Mouse (Mus musculus) heart, postnatal 14 days (tissue): ENCODE measurements around the gene Fam187a. TPM values are rescaled to one million over a fixed set of nuclear protein-coding genes. Genes with fewer than 3 reads are reported as not detected.

ENCODE experiments used
- DNase-seq, 2 experiments: peaks; one replicate each; pipeline ENCODE4 v3.0.0; 2021 to 2022
- intact Hi-C: fragments of 180-260 bp; cut with DNase I; formaldehyde crosslinking; loops from one replicate; pipeline ENCODE4 v1.15.1; 2025
- long read RNA-seq, 2 experiments: library from polyadenylated mRNA; stranded (forward); transcript quantifications; one replicate each; pipeline ENCODE4 v2.0.0; 2021
- total RNA-seq, 2 experiments: library from RNA; stranded (reverse); gene quantifications; 2 replicates each; pipeline ENCODE4 v1.2.3; 2021

Fam187a gene
- total RNA-seq, result not detected
- long read RNA-seq, experiment 1, result 0 reads
- long read RNA-seq, experiment 2, result 0 reads

DNA sequence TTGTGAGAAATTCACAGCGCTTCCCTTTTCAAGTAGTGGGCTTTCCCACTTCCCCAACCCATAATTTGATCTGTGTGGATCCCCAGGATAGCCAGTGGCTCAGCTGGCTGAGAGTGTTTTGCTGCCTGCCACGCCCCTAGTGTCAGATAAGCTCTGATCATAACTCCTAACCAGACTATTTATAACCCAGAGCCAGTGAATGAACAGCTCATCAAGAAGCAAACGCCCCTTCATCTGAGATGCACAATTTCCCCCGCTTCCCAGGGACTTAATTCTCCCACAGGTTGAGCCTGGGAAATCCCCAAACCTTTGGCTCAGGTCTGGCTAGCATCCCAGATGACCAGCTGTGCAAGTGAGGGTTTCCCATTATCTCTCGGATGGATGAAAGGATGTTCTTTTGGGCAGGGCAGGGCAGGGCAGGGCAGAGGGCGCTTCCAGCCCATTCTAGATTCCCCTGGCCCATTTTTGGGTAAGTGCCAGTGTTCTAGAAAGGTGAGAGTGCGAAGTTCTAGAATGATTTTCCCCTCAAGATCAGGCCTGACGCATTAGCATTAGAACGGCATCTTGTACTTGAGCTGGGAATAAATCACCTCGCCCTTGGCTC is at the start of gene Fam187a:
Gene Fam187a (plus strand): TSS at position 554 of the 604 bp plus-strand sequence.
- intact Hi-C loops, result no loop called here
- DNase-seq, result no peak

DNA sequence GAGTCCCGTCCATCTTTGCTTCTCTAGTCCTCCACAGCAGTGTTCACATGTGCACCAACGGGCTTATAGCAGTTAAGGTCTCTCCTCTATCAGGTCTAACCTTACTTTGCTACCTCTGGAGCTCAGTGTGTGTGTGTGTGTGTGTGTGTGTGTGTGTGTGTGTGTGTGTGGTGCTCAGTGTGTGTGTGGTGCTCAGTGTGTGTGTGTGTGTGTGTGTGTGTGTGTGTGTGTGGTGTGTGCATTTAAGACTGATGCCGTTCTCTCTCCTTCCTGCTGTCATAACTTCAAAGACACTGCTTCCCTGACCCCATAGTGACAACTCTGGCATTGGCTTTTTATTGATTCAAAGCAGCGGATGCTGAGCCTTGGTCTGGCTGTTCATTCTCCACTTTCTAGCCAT is 49.4 kb upstream of the Fam187a start, which contains the start of gene Higd1b:
Gene Higd1b (plus strand): TSS at position 301 of the 400 bp plus-strand sequence.
- intact Hi-C loops, result no loop called here
- DNase-seq, result no peak

DNA sequence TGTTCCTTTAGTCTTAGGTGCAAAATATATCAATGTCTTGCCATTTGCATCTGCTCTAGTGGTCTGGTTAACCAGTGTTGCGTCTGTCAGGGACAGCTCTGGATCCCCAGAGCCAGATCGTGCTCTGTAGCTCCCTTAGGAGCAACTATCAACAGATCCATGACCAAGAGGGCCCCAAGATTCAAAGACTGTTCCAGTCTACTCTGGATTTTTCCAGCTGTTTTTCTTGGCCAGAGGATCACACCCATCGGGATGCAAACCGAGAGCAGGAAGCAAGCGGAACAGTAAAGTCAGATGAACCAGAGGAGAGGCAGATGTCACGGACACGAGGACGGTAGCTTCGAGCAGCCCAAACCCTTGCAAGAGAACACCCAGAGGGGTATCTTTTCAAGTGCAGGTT is 48.8 kb upstream of the Fam187a start:
- intact Hi-C loops, result no loop called here
- no peak for DNase-seq

DNA sequence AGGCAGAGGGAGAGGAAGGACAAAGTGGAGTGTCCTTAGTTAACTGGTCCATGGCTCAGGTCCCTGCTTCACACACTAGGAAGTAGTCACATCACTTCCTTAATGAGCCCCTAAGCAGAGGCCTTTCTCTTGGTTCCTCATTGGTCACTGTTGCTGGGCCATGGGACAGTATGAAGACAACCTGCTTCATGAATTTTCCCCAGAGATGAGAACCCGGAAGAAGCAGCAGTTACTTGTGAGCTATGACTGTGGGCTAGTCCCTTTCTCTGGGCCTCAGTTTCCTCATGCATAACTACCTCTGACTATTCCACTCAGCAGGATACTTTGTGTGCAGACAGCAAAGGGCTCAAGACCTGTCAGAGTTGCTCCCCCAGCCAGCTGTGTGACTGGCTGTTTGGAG is 47.6 kb upstream of the Fam187a start:
- intact Hi-C loops, result no loop called here
- DNase-seq, result no peak

DNA sequence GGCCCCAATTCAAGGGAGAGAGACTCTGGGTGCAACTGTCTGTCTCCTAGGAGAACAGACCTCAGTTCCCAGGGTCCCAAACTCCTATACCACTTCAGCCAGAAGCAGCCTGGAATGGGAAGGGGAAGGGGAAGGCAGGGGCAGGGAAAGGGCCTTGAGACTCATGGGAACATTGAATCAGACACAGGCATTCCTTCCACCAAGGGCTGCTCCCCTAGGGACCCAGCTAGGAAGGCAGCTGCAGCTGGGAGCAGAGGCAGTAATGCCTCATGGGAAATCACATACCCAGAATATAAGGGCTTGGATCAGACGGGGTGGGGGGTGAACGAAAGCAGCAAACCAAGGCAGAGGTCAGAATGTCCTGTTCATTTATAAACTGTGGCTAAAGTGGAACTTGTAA is 46.8 kb upstream of the Fam187a start:
- peak; percentile 38 to 40 for DNase-seq
- intact Hi-C loops, result no loop called here

DNA sequence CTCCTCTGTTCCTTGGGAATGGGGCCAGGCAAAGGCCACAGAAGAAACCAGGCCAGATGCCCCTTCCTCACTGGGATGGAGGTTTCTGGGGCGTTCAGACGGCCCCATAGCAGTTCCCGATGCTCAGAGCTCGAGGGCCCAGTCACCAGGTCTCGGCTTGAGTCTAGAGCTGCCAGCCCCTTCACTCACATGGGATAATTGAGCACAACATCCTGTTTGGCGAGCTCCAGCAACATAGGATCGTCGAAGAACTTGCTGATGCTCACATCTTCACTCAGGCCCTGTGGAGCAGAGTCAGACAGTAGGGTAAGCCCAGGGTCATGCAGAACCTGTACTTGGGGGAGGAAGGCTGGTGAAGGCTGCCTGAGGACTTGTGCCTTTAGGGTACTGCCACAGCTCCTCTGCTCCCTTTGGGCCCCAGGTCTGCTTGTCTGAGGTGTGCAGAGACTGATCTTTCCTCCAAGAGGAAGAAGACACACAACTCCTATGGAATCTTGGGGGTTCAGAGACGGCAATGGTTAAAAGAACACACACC is 46.3 kb upstream of the Fam187a start:
- no peak for DNase-seq
- intact Hi-C loops, result no loop called here

DNA sequence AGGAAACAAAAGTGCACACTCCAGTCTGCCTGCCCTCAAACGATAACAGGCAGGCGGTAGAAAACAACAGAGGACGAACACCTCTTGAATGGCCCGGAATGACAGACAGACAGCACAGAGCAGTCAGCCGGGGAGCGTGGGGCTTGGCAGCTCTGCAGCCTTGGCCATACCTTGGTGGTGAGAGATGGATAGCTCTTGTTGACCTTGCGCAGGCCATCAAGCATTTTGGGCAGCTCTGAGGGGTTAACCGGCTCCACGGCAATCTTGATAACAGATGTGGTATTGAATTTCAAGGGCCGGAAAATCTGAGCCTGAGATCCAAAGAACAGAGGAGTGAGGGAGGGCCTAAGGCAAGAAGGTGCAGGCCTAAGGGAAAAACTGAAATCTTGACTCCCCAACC is 39.0 kb upstream of the Fam187a start:
- intact Hi-C loops, result no loop called here
- no peak for DNase-seq

DNA sequence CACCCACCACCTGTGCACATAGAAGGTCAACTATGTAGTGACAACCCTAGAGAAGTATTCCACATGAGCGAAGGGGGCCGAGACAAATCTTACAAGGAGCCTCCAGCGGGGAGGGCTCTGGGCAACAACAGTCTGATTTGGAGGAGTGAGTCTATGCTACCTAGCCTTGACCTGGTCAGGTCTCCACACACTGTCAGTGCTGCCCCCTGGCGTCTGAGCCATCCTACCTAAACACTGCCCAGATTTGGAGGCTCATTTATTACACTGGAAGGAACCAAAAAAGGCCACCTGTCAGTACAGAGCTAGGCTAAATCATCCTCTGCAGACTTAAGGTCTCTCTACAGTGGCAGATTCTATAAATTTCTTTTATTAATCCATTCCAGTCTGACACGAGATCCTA is 33.1 kb upstream of the Fam187a start:
- peak; percentile 79 to 86 for DNase-seq
- intact Hi-C loops, result loop anchor here (1.0 kb wide), 1 partner anchor 78 kb away; no protein-coding TSS in a partner anchor

DNA sequence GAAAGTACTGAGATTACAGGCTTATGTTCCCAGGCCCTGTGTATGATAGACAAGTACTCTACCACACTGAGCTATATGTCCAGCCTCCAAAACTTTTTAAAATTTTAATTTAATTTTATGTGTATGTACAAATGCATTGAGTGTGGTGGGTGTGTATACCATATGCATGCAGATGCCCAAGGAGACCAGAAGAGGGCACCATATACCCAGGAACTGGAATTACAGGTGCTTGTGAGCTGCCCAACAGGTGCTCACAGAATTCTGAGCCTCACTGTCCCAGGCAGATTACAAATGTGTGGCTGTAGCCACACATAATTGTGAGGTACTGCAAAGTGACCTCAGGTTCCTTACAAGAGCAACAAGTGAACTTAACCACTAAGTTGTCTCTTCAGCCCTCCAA is 31.2 kb upstream of the Fam187a start:
- no peak for DNase-seq
- intact Hi-C loops, result no loop called here

DNA sequence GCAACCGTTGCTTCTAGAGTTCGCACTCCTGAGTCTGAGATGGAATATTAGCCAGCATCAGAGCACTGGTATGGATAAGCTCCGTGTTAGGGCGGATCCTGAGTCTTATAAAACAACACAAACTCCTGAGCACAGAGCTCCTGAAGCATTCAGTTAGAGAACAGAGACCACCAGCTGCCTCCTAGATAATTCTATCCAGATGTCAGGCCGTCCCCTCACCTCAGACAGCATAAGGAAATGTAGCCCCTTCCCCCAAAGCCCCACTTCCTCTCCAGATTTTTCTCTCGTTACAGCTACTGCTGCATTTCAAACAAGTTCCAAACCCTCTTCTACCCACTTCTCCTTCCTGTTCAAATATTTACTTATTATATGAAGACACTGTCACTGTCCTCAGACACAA is 29.0 kb upstream of the Fam187a start:
- intact Hi-C loops, result no loop called here
- DNase-seq, result no peak

DNA sequence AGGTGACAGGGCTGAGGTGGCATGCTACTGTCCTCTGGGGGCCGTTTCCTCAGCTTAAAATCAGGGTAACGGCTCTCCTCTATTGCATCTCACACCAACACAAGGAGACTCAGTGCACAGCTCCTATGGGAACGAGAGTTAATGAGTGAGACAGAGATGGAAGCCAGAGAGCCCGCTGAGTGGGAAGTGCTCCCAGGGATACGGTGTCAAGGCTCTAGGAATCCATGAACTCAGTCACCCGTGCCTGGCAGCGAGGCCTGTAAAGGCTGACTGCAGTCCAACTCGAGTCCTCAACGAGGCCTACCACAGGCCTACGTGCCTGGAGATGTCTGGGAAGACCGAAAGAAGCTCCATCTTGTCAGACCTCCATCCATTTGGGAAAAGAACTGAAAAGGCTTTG is 26.0 kb upstream of the Fam187a start:
- intact Hi-C loops, result no loop called here
- no peak for DNase-seq

DNA sequence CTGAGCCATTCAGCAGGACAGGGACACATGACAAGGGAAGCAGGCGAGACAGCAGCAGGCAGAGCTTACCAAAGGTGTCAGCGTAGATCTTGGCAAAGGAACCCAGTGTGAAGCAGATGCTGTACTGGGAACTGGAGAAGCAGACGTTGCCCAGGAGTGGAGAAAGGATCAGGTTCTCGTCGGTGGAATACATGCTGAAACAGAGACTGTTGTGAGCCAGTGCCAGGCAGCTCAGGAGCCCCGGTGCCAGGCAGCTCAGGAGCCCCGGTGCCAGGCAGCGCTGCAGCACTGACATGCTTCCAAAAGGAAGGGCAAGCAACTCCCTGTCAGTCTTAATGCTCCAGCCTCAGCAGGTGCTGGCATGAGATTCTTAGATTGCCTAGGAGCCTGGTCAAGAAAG is 25.0 kb upstream of the Fam187a start:
- DNase-seq, result no peak
- intact Hi-C loops, result no loop called here

DNA sequence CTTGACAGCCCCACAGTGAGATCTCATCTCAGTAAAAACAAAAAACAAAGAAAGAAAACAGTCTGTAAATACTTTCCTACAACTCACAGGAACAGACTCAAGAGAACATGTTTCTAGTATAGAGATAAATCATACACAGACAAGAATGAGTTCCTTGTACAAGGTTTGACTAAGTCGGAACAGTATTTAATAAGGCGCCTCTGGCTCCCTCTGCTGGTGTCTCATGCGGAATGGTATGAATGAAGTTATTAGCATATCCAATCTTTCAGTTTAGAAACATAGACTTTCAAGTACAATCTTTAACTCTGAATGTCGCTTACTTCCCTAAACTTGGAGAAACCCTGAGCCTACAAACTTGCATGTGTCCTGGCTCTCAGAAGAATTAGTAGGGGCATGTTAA is 20.7 kb upstream of the Fam187a start:
- peak; percentile 71 to 82 for DNase-seq
- intact Hi-C loops, result loop anchor here (1.0 kb wide), 1 partner anchor 90 kb away; no protein-coding TSS in a partner anchor

DNA sequence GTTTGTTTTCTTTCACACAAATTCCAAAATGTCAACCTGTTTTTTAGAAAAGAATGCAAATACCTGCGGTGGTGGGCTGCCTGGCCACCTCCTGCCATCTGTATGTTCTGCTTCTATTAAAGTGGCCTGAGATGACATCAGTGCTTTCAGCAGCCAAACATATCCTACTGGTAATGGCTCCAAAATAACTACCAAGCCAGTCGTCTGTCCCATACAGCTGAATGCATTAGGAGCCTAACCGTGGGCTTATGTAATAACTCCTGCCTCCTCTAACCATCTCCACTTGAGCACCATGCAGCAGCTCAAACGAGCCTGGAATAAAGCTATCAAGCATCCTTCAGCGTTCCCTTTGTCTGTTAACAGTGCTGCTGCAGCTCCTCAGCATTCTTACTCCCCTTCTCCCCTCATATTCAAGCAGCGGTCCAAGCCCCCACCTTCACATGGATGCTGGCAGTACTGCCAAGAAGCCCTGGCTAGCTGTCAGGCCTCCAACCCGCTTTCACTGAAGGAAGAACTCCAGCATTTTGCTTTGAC is 10.1 kb upstream of the Fam187a start:
- no peak for DNase-seq
- intact Hi-C loops, result no loop called here

DNA sequence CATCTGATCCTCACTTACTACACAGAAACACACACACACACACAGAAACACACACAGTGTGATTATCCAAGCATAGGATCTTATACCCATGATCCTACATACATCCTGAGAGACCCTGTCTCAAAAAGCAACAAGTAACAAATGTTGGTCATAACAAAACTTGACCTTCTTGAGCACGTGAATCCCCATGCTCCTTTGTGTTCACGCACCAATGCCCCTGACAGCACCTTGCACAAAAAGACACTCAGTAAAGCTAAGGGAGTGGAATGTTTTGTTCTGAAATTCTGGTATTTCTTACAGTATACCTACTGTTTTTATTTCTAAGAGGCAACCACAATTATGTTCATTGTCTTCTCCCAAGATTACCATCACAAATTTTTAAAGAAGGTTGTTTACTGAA is 5.4 kb upstream of the Fam187a start:
- intact Hi-C loops, result no loop called here
- DNase-seq, result no peak

DNA sequence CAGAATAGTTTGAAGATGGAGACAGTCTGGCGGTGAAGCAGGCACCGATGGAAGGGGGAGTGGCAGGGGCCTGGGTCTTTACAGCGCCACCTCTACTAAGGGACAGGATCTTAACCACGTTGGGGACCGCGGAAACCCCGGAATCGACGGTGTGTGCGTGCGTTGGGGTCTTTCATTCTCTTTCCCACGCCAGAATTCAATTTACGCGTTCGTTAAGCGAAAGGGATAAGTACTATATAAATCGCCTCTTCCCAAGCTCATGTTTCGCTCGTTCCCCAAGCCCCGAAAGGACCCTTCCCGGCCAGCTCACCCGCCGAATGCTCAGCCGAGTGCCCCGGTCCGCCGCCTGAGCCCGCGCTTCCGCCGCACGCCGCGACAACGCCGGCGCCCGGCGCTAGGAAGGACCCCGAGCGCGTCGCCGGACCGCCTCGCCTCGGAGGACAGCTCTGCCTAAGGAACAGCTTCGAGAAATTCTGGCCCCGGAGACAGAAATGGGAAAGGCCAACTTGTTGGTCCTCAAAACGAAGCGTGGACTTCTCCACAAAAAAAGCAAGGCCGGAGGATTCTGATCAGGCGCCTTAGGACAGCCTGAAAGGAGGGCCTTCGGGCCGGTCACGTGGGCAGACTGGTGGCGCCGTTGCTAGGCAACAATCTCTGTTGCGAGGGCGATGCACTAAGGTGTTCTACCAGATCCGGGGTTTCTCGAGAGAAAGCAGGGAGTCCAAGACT is 4.2 kb upstream of the Fam187a start, which contains the start of the genes Eftud2 and Ccdc103:
Gene Eftud2 (minus strand): TSS at position 401 of the 729 bp plus-strand sequence.
Gene Ccdc103 (plus strand): TSS at position 620 of the 729 bp plus-strand sequence.
- intact Hi-C loops, result no loop called here
- DNase-seq, result peak; percentile 91 to 95

DNA sequence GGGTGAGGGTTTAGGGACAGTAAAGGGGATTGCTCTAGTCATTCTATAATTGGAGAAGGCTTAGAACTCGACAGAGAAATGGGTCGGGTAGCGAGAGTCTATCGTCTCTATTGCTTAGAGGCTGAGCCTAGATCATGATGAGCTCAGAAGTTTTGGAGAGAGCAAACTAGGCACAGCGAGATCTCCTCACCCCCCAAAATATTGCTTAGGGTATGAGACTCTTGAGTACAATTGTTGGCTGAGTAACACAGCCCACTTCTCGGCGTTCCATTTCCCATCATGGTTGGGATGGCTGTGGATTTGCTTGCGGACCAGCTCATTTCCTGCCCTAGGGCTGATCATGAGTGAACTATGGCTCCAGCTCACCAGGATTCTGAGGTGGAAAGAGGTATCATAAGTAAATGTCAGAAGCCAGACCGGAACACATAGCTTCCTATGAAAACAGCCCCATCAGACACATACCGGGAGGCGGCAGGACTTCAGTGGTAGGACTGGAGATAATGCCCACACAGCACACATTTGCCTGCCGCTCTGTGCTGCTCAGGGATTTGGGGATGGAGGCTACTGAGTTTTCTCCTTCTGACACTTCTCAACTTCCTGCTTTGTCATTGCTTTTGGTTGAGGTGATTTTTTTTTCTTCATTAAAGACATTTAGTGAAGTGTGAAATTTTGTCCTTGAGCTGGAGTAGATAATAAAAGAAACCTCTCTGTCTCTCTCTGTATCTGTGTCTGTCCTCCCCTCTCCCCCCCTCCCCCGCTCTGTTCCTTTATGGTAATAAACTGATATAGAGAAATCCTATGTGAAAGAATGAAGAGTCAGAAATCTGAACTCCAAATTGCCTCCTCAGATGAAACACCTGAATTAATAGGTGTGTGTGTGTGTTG is 3.4 kb upstream of the Fam187a start:
- intact Hi-C loops, result no loop called here
- no peak for DNase-seq

DNA sequence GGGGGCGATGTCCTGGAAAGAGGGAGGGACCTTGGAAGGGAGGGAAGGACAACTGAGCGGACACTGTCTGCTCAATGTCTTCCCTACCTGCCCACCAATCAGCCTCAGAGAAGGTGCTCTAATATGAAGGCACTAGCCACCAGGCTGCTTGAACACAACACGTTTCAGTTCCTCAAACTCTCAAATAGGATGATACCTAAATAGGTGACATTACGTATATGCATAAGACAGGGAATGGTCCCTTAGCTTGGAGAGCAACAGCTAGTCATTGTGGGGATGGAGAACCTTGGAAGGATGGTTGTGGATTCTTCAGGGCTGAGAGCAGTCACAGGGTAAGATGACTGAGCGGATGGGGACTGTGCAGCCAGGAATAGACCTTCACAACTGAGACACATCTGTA is 2.5 kb downstream of the Fam187a start:
- intact Hi-C loops, result no loop called here
- DNase-seq, result no peak

DNA sequence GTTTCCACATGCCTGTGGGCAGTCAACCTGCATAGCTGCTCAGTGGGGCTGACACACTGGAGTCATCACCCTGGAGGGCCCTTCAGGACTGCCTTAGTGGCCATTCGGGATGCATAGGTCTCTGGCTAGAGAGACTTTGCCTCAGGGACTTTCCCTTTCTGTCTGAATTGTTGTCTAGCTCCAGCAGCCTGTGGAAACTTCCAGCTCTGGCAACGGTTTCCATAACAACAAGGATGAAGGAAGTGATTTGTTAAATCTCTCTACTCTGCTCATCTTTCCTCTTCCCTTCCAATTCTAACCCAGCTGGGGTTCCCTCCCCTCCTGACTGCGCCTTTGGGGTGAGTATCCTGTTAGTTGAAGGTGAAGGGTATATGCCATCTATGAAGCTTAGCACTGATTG is 3.2 kb downstream of the Fam187a start:
- DNase-seq, result no peak
- intact Hi-C loops, result no loop called here

DNA sequence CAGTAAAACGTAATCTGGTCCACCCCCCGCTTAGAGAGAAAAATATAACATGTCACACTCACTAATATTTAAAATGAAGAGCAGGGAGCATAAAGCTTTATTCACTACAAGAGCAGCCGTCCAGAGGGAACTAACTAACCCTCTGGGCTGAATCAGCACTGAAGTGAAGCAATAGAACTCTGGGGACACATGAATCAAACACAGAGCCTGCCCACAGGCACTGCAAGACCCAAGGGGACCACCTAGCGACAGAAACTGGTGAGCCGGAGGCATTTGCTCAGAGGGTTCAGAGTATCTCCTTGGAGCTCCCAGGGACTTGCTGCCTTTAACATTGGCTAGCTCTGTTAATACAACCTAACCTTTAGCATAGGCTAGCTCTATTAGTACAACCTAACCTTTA is 5.1 kb downstream of the Fam187a start:
- no peak for DNase-seq
- intact Hi-C loops, result no loop called here
